Mouse (Mus musculus): Measurements from ENCODE around the gene Epb41l3. TPM values are rescaled to one million over a fixed set of nuclear protein-coding genes. Genes with fewer than 3 reads are reported as not detected.

The Epb41l3 gene
- polyA plus RNA-seq, 1 experiment: 27.1 TPM

- no peaks in the 10 kb centered on the region for H3K4me1 ChIP-seq (ENCODE audit: control insufficient read depth, insufficient read depth, low read length)
- H3K9ac ChIP-seq (ENCODE audit: low read depth, poor library complexity, severe bottlenecking): no peak overlapping the region
- no peak overlapping the region for H3K27ac ChIP-seq (ENCODE audit: insufficient read depth, low read length)
- no peaks in the 10 kb centered on the region for H3K27me3 ChIP-seq (ENCODE audit: control insufficient read depth, insufficient read depth, low read length, poor library complexity, severe bottlenecking)
- H3K9me3 ChIP-seq (replicated peaks; ENCODE audit: control insufficient read depth, insufficient read depth, low read length, poor library complexity, severe bottlenecking): no peaks in the 10 kb centered on the region
- no peak overlapping the region for H3K4me3 ChIP-seq (ENCODE audit: low read depth, low read length)
- H3K36me3 ChIP-seq (ENCODE audit: control insufficient read depth, insufficient read depth, low read length, poor library complexity, severe bottlenecking): no peaks in the 10 kb centered on the region
- TF ChIP-seq EP300 (IDR thresholded peaks at IDR 0.05; ENCODE audit: insufficient read depth, low read depth, low read length) (no peak), POLR2A (IDR thresholded peaks at IDR 0.05; ENCODE audit: insufficient read depth, low read length) (no peak), CTCF (IDR thresholded peaks at IDR 0.05; ENCODE audit: low read depth, low read length) (no peak)
Measured at GRCm38 (mm10) chr17:69059760-69060159, 15.7 kb upstream of the Epb41l3 start.

- Histone ChIP-seq H3K9ac (ENCODE audit: low read depth, poor library complexity, severe bottlenecking) (no peak overlapping the region), H3K27ac (ENCODE audit: insufficient read depth, low read length) (no peak overlapping the region), H3K36me3 (ENCODE audit: control insufficient read depth, insufficient read depth, low read length, poor library complexity, severe bottlenecking) (no peaks in the 10 kb centered on the region), H3K9me3 (replicated peaks; ENCODE audit: control insufficient read depth, insufficient read depth, low read length, poor library complexity, severe bottlenecking) (no peaks in the 10 kb centered on the region), H3K27me3 (ENCODE audit: control insufficient read depth, insufficient read depth, low read length, poor library complexity, severe bottlenecking) (no peaks in the 10 kb centered on the region), H3K4me3 (ENCODE audit: low read depth, low read length) (no peak overlapping the region), H3K4me1 (ENCODE audit: control insufficient read depth, insufficient read depth, low read length) (no peaks in the 10 kb centered on the region)
- TF ChIP-seq EP300 (IDR thresholded peaks at IDR 0.05; ENCODE audit: insufficient read depth, low read depth, low read length) (no peak), POLR2A (IDR thresholded peaks at IDR 0.05; ENCODE audit: insufficient read depth, low read length) (no peak), CTCF (IDR thresholded peaks at IDR 0.05; ENCODE audit: low read depth, low read length) (no peak)
Measured at GRCm38 (mm10) chr17:69060388-69060787, 15.1 kb upstream of the Epb41l3 start.

- Histone ChIP-seq H3K4me3 (ENCODE audit: low read depth, low read length) (no peak overlapping the region), H3K4me1 (ENCODE audit: control insufficient read depth, insufficient read depth, low read length) (no peaks in the 10 kb centered on the region), H3K9me3 (replicated peaks; ENCODE audit: control insufficient read depth, insufficient read depth, low read length, poor library complexity, severe bottlenecking) (no peaks in the 10 kb centered on the region), H3K36me3 (ENCODE audit: control insufficient read depth, insufficient read depth, low read length, poor library complexity, severe bottlenecking) (no peaks in the 10 kb centered on the region), H3K27ac (ENCODE audit: insufficient read depth, low read length) (no peak overlapping the region), H3K9ac (ENCODE audit: low read depth, poor library complexity, severe bottlenecking) (no peak overlapping the region), H3K27me3 (ENCODE audit: control insufficient read depth, insufficient read depth, low read length, poor library complexity, severe bottlenecking) (no peaks in the 10 kb centered on the region)
- TF ChIP-seq CTCF (IDR thresholded peaks at IDR 0.05; ENCODE audit: low read depth, low read length): no peak
- no peak for TF ChIP-seq EP300 (IDR thresholded peaks at IDR 0.05; ENCODE audit: insufficient read depth, low read depth, low read length)
- no peak for TF ChIP-seq POLR2A (IDR thresholded peaks at IDR 0.05; ENCODE audit: insufficient read depth, low read length)
Measured at GRCm38 (mm10) chr17:69061883-69062745, 13.4 kb upstream of the Epb41l3 start.

- no peaks in the 10 kb centered on the region for H3K27me3 ChIP-seq (ENCODE audit: control insufficient read depth, insufficient read depth, low read length, poor library complexity, severe bottlenecking)
- H3K27ac ChIP-seq (ENCODE audit: insufficient read depth, low read length): no peak overlapping the region
- H3K4me1 ChIP-seq (ENCODE audit: control insufficient read depth, insufficient read depth, low read length): no peaks in the 10 kb centered on the region
- no peak overlapping the region for H3K9ac ChIP-seq (ENCODE audit: low read depth, poor library complexity, severe bottlenecking)
- no peaks in the 10 kb centered on the region for H3K9me3 ChIP-seq (replicated peaks; ENCODE audit: control insufficient read depth, insufficient read depth, low read length, poor library complexity, severe bottlenecking)
- TF ChIP-seq CTCF (IDR thresholded peaks at IDR 0.05; ENCODE audit: low read depth, low read length): no peak
- no peak overlapping the region for H3K4me3 ChIP-seq (ENCODE audit: low read depth, low read length)
- no peaks in the 10 kb centered on the region for H3K36me3 ChIP-seq (ENCODE audit: control insufficient read depth, insufficient read depth, low read length, poor library complexity, severe bottlenecking)
Measured at GRCm38 (mm10) chr17:69067937-69068739, 7.3 kb upstream of the Epb41l3 start.

GRCm38 (mm10) chr17:69074095-69074494, 1.4 kb upstream of the Epb41l3 start:
- no peaks in the 10 kb centered on the region for H3K4me1 ChIP-seq (ENCODE audit: control insufficient read depth, insufficient read depth, low read length)
- H3K9ac ChIP-seq (ENCODE audit: low read depth, poor library complexity, severe bottlenecking): no peak overlapping the region
- no peaks in the 10 kb centered on the region; the same call in 1 of the 2 replicates for H3K27me3 ChIP-seq (ENCODE audit: control insufficient read depth, insufficient read depth, low read length, poor library complexity, severe bottlenecking)
- no peaks in the 10 kb centered on the region for H3K36me3 ChIP-seq (ENCODE audit: control insufficient read depth, insufficient read depth, low read length, poor library complexity, severe bottlenecking)
- H3K27ac ChIP-seq (ENCODE audit: insufficient read depth, low read length): no peak overlapping the region
- TF ChIP-seq POLR2A (IDR thresholded peaks at IDR 0.05; ENCODE audit: insufficient read depth, low read length): no peak
- TF ChIP-seq EP300 (IDR thresholded peaks at IDR 0.05; ENCODE audit: insufficient read depth, low read depth, low read length): no peak
- TF ChIP-seq CTCF (IDR thresholded peaks at IDR 0.05; ENCODE audit: low read depth, low read length): no peak
- no peaks in the 10 kb centered on the region for H3K9me3 ChIP-seq (replicated peaks; ENCODE audit: control insufficient read depth, insufficient read depth, low read length, poor library complexity, severe bottlenecking)
- H3K4me3 ChIP-seq (ENCODE audit: low read depth, low read length): no peak overlapping the region

GRCm38 (mm10) chr17:69076238-69076625, 749 bp downstream of the Epb41l3 start:
- Histone ChIP-seq H3K9ac (ENCODE audit: low read depth, poor library complexity, severe bottlenecking) (peak overlapping the region; percentile 50), H3K36me3 (ENCODE audit: control insufficient read depth, insufficient read depth, low read length, poor library complexity, severe bottlenecking) (no peaks in the 10 kb centered on the region), H3K4me1 (ENCODE audit: control insufficient read depth, insufficient read depth, low read length) (no peaks in the 10 kb centered on the region), H3K27me3 (ENCODE audit: control insufficient read depth, insufficient read depth, low read length, poor library complexity, severe bottlenecking) (no peaks in the 10 kb centered on the region; the same call in 1 of the 2 replicates), H3K9me3 (replicated peaks; ENCODE audit: control insufficient read depth, insufficient read depth, low read length, poor library complexity, severe bottlenecking) (no peaks in the 10 kb centered on the region), H3K4me3 (ENCODE audit: low read depth, low read length) (peak overlapping the region; percentile 78), H3K27ac (ENCODE audit: insufficient read depth, low read length) (no peak overlapping the region)
- TF ChIP-seq POLR2A (IDR thresholded peaks at IDR 0.05; ENCODE audit: insufficient read depth, low read length): no peak
